Mouse (Mus musculus): ENCODE data around the gene Pdss2. TPM values are rescaled to one million over a fixed set of nuclear protein-coding genes. Genes with fewer than 3 reads are reported as not detected.

Gene Pdss2
- 6.7 and 7.6 TPM in 2 replicates for polyA plus RNA-seq (2015; fragmentation: Nextera tagmentation; extraction: Ambion mirVana)

DNA sequence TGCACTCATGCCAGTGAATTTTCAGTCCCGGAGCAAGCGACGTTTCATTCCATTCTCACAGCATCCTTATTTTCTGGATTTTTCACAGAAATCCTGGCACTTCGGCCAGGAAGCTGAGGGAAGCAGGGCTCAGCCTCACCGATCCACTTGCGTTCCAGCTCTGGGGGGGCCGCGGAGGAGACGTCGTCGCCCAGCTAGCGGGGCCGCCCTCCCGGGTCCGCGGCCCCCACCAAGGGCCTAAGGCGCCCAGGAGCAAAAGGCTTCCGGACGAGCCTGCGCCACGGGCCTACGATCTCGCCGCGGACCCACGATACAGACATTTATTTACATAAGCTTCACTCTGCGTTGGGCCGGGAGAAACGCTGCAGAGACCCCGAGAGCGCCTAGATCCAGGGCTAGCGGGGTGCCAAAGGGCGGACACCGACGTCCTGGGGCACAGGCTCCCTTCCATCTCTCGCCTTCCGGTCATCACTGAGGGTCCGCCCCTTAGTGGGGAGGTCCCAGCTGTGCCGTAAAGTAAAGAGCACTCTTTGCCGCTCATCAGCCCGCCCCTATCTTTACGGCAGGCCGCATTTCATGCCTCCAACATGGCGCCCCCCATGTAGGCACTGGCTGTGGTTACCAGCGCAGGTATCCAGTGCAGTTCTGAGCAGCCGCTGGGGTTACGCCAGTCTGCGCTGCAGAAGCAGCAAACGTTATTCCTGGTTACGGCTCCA is at the start of gene Pdss2:
Gene Pdss2, plus strand, starts transcription at position 577 of the 716 bp plus-strand sequence.
- ATAC-seq (ENCODE audit: insufficient read depth): peak; percentile 98
- peak within 1 kb of the TSS; percentile 88 for H3K4me2 ChIP-seq
- under 1% methylated on average over 50 of the region's 50 CpGs for WGBS (ENCODE audit: insufficient replicate concordance)
- peak within 1 kb of the TSS; percentile 85 for H3K27ac ChIP-seq (replicated peaks)
- H3K27me3 ChIP-seq: no peaks in the 10 kb centered on the region
- peaks cover 27% of the 10 kb centered on the region for H3K4me1 ChIP-seq (replicated peaks)
- H3K36me3 ChIP-seq (replicated peaks): no peaks in the 10 kb centered on the region
- peak within 1 kb of the TSS; percentile 94 for H3K4me3 ChIP-seq (replicated peaks)
- H3K9me3 ChIP-seq (replicated peaks): no peaks in the 10 kb centered on the region
- H3K9ac ChIP-seq: peak within 1 kb of the TSS; percentile 92

DNA sequence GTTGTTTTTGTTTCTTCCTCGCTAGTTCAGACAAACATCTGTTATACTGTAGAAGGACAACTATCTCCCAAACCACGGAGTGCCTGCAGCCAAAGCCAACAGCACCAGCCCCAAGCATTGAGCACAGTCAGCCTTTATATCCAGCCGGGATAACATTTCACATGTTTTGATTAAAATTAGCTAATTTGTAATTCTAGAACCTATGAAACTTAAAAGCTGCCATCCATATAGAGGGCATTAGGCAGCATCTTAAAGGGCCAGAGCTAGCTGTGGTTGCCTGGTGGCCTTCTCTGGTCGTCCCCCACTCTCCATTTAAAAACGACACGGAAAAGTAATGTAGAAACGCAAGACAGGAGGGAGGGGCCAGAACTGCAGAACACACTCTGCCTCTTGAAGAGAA is 49.2 kb upstream of the Pdss2 start:
- Histone ChIP-seq H3K4me1 (replicated peaks) (peaks cover 5% of the 10 kb centered on the region; the same call in 1 of the 2 replicates), H3K9ac (no peak overlapping the region), H3K27ac (replicated peaks) (no peak overlapping the region), H3K27me3 (peaks cover 92% of the 10 kb centered on the region), H3K9me3 (replicated peaks) (no peaks in the 10 kb centered on the region), H3K4me2 (no peak overlapping the region), H3K4me3 (replicated peaks) (no peak overlapping the region), H3K36me3 (replicated peaks) (no peaks in the 10 kb centered on the region)
- ATAC-seq (ENCODE audit: insufficient read depth): no peak
- WGBS (ENCODE audit: insufficient replicate concordance): 4% methylated on average over 7 of the region's 7 CpGs

DNA sequence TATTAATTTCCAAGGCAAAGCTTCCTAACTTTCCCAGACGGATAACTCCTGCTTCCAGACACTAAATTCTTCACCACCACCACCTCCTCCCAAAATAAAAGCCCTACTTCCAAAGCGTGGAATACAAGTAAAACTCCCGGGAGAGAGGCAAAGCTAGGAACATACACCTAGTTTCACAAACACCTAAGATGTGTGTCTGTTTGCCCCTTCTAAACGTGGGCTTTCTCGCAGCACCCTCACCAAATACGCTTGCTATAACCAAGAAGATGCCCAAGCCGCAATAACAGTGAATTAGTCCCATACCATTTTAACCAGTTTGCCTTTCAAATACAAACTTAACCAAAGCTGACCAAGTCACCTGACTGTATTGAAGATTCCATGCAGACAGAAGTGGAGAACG is 48.7 kb upstream of the Pdss2 start:
- peaks cover 5% of the 10 kb centered on the region; the same call in 1 of the 2 replicates for H3K4me1 ChIP-seq (replicated peaks)
- no peak for ATAC-seq (ENCODE audit: insufficient read depth)
- no peak overlapping the region for H3K27ac ChIP-seq (replicated peaks)
- 7% methylated on average over 8 of the region's 8 CpGs for WGBS (ENCODE audit: insufficient replicate concordance)
- no peaks in the 10 kb centered on the region for H3K36me3 ChIP-seq (replicated peaks)
- peak overlapping the region; percentile 71 for H3K4me2 ChIP-seq
- H3K27me3 ChIP-seq: peaks cover 93% of the 10 kb centered on the region
- H3K4me3 ChIP-seq (replicated peaks): no peak overlapping the region
- no peaks in the 10 kb centered on the region for H3K9me3 ChIP-seq (replicated peaks)
- H3K9ac ChIP-seq: no peak overlapping the region

DNA sequence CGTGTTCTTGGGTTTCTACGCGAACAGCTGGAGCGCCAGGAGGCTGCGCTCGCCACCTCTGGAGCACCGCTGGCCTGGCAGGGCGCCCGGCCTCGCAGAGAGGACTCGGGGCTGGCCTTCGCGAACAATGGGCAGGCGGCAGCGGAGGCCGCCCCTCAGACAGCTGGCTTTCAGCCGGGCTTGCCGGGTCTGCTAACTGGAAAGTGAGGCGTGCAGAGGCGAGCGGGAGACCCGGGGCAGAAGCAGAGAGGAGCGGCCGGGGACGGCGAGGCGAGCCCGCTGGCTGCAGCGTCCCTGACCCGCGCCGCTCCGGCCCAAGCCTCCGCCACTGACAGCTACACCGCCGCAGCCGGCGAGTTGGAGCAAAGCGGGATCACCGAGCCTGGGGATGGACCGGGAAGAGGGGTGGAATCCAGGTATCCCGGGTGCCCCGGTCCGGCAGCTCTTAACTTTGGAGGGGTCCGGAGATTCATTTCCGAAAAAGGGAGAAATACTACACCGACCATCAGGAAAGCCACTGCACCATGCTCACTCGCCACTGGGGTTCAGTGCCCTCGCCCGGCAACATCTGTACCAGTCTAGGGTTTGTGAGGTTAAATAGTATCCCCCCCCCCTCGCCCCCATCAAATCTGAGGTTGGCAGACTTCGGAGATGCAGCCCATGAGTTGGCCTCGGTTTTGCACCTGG is 48.0 kb upstream of the Pdss2 start:
- Histone ChIP-seq H3K27ac (replicated peaks) (no peak overlapping the region), H3K9ac (no peak overlapping the region), H3K27me3 (peaks cover 94% of the 10 kb centered on the region), H3K4me3 (replicated peaks) (peak overlapping the region; percentile 50), H3K4me2 (peak overlapping the region; percentile 71), H3K36me3 (replicated peaks) (no peaks in the 10 kb centered on the region), H3K9me3 (replicated peaks) (no peaks in the 10 kb centered on the region), H3K4me1 (replicated peaks) (peaks cover 5% of the 10 kb centered on the region; the same call in 1 of the 2 replicates)
- under 1% methylated on average over 53 of the region's 53 CpGs for WGBS (ENCODE audit: insufficient replicate concordance)
- no peak for ATAC-seq (ENCODE audit: insufficient read depth)

DNA sequence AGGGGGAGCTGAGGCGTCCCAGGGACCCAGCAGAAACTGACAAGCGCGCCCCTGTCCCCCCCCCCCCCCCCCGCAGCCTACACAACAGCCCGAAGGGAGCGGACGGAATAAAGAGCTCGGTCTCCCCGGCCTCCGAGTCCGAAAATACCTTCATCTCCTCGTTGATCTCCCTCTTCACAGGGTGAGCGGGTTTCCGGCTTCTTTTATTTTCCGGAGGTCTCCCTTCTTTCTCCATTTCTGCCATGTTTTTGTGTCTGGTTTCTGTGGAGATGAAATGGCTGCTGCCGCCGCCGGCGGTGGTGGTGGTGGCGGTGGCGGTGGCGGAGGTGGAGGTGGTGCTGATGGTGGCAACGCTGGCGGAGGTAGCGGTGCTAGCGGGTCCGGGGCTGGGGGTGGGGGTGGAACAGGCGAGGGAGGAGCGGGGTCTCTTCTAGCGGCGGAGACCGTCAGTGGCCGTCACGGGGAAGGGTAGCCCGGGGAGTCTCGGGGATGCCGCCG is 47.4 kb upstream of the Pdss2 start:
- H3K4me2 ChIP-seq: peak overlapping the region; percentile 71
- H3K27ac ChIP-seq (replicated peaks): no peak overlapping the region
- no peaks in the 10 kb centered on the region for H3K9me3 ChIP-seq (replicated peaks)
- H3K4me1 ChIP-seq (replicated peaks): peaks cover 5% of the 10 kb centered on the region; the same call in 1 of the 2 replicates
- H3K4me3 ChIP-seq (replicated peaks): peak overlapping the region; percentile 50
- peaks cover 94% of the 10 kb centered on the region for H3K27me3 ChIP-seq
- no peaks in the 10 kb centered on the region for H3K36me3 ChIP-seq (replicated peaks)
- no peak for ATAC-seq (ENCODE audit: insufficient read depth)
- no peak overlapping the region for H3K9ac ChIP-seq
- under 1% methylated on average over 33 of the region's 38 CpGs for WGBS (ENCODE audit: insufficient replicate concordance)

DNA sequence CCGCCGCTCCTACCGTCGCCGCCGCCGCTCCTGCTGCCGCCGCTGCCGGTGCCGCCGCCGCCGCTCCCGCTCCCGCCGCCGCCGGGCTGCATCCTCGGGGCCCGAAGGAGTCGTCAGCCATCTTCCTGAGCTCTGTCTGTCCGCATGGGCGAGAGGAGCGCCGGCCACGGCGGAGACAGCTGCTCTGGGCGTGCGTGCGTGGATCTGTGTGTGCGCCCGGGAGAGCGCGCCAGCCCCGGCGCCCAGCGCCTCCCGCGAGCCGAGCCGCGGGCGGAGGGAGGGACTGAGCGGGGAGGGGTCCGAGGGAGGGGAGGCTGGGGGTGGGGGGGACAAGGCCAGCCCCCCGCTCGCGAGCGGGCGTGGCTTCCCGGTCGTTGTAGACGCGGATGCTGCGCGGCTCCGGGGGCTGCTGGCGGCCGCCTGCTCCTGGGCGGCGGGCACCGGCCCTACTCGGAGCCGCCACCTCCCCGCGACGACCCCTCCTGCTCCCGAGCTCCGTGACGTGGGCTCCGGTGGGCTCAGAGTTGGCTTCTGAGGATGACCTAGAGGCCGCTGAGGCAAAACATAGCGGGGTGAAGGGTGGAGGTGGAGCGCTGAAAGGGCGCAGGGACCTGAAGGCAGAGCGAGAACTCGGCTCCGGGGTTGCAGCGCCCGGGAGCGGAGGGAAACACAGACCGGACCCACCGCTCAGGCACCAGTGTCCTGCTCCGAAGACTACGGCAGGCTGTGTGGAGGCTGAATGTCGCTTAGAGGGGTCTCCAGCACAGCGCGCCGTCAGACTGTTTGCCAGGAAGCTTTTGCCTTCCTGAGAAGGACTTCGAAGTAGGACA is 46.7 kb upstream of the Pdss2 start, which contains the start of the genes Sobp and 9030612E09Rik:
Gene Sobp, minus strand, starts transcription at position 205 of the 830 bp plus-strand sequence.
Gene 9030612E09Rik, plus strand, starts transcription at position 379 of the 830 bp plus-strand sequence.
- H3K4me2 ChIP-seq: peak within 1 kb of the TSS; percentile 71
- H3K27me3 ChIP-seq: peaks cover 94% of the 10 kb centered on the region
- H3K9me3 ChIP-seq (replicated peaks): no peaks in the 10 kb centered on the region
- no peak within 1 kb of the TSS for H3K27ac ChIP-seq (replicated peaks)
- no peak for ATAC-seq (ENCODE audit: insufficient read depth)
- H3K36me3 ChIP-seq (replicated peaks): no peaks in the 10 kb centered on the region
- peak within 1 kb of the TSS; percentile 50 for H3K4me3 ChIP-seq (replicated peaks)
- whole genome bisulfite sequencing (ENCODE audit: insufficient replicate concordance): under 1% methylated on average over 81 of the region's 91 CpGs
- H3K4me1 ChIP-seq (replicated peaks): peaks cover 5% of the 10 kb centered on the region; the same call in 1 of the 2 replicates
- no peak within 1 kb of the TSS for H3K9ac ChIP-seq

DNA sequence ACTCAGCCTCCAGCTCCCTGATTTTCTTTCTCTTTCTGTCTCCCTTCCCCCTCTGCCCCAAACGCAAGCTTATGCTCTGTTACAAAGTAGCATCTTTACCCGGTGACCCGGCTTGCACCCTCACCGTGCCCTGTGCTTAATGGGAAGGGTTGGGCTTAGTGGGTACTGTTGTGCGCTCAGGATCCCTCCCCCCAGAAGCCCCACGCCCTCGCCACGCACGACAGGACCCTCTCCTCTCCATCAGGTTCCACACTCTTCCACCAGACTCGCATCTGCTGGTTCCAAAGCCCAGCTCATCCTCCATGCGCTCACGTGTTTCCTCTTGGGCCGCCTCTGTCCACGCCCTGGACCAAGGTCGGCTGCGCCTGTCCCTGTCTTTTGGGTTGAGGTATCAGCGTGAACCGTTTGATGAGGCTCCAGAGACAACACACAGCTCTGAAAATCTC is 46.1 kb upstream of the Pdss2 start:
- no peak overlapping the region for H3K9ac ChIP-seq
- H3K9me3 ChIP-seq (replicated peaks): no peaks in the 10 kb centered on the region
- peaks cover 92% of the 10 kb centered on the region for H3K27me3 ChIP-seq
- H3K36me3 ChIP-seq (replicated peaks): no peaks in the 10 kb centered on the region
- no peak for ATAC-seq (ENCODE audit: insufficient read depth)
- H3K4me1 ChIP-seq (replicated peaks): peaks cover 5% of the 10 kb centered on the region; the same call in 1 of the 2 replicates
- WGBS (ENCODE audit: insufficient replicate concordance): under 1% methylated on average over 18 of the region's 18 CpGs
- no peak overlapping the region for H3K27ac ChIP-seq (replicated peaks)
- H3K4me2 ChIP-seq: peak overlapping the region; percentile 71
- H3K4me3 ChIP-seq (replicated peaks): peak overlapping the region; percentile 50

DNA sequence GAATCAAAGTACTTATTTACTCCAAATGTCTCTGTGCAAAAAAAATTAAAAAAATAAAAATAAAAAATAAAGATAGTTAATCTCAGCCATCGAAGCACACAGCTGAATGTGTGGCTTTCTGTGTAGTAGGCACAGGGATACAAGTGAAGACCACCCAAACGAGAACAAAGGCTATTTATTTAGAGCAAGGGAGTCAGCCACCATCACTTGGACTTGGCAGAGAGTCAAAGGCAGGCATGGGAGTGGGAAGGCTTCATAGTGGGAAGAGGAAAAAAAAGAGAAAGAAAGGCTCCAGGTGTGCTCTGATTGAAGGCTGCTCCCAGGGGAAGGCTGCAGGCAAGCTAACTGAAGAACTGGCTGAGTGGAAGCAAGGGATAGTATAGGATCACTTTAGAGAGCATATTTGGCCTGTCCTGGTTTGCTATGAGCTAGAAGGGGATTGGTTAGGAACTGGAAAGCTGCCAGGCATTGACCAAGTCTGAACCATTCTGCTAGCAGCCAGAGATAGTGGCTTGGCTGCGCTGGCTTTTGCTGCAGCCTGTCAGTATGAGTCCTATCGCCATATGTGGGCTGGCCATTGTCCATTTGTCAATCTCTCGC is 40.9 kb upstream of the Pdss2 start:
- Histone ChIP-seq H3K4me1 (replicated peaks) (no peaks in the 10 kb centered on the region), H3K9me3 (replicated peaks) (no peaks in the 10 kb centered on the region), H3K4me3 (replicated peaks) (no peak overlapping the region), H3K27ac (replicated peaks) (no peak overlapping the region), H3K4me2 (no peak overlapping the region), H3K36me3 (replicated peaks) (no peaks in the 10 kb centered on the region), H3K9ac (no peak overlapping the region), H3K27me3 (peaks cover 51% of the 10 kb centered on the region)
- ATAC-seq (ENCODE audit: insufficient read depth): no peak
- 44% methylated on average over 5 of the region's 5 CpGs for WGBS (ENCODE audit: insufficient replicate concordance)

DNA sequence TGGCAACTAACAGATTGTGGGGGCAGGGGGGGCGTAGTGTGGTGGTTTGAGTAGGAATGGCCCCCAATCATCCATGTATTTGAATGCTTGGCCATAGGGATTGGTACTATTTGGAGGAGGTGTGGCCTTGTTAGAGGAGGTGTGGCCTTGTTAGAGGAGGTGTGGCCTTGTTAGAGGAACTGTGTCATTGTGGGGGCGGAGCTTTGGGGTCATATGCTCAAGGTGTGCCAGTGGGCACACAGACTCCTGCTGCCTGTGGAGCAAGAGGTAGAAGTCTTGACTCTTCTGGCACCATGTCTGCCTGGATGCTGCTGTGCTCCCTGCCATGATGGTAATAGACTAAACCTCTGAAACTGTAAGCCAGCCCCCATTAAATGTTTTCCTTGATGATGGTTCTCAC is 21.1 kb upstream of the Pdss2 start:
- no peaks in the 10 kb centered on the region for H3K27me3 ChIP-seq
- H3K9ac ChIP-seq: no peak overlapping the region
- WGBS (ENCODE audit: insufficient replicate concordance): 59% methylated on average over 2 of the region's 2 CpGs
- no peak for ATAC-seq (ENCODE audit: insufficient read depth)
- H3K4me2 ChIP-seq: no peak overlapping the region
- H3K9me3 ChIP-seq (replicated peaks): no peaks in the 10 kb centered on the region
- no peak overlapping the region for H3K4me3 ChIP-seq (replicated peaks)
- no peaks in the 10 kb centered on the region for H3K4me1 ChIP-seq (replicated peaks)
- no peak overlapping the region for H3K27ac ChIP-seq (replicated peaks)
- H3K36me3 ChIP-seq (replicated peaks): no peaks in the 10 kb centered on the region

DNA sequence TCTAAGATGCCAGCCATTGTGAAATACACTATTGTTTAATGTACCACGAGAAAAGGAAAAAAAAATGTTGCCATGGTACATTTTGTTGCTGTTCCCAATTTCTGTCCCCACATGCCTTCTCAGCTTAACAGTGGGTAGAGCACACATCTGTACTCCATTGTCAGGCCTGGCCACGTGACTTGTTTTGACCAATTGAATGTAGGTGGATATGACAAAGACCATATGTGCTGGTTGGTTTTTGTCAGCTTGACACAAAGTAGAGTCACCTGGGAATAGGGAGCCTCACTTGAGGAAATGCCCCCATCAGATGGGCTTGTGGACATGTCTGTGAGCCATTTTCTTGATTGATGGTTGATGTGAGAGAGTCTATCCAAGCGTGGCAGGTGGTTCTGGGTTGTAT is 17.4 kb upstream of the Pdss2 start:
- ATAC-seq (ENCODE audit: insufficient read depth): no peak
- Histone ChIP-seq H3K9me3 (replicated peaks) (no peaks in the 10 kb centered on the region), H3K27me3 (no peaks in the 10 kb centered on the region), H3K4me2 (no peak overlapping the region), H3K4me1 (replicated peaks) (no peaks in the 10 kb centered on the region), H3K27ac (replicated peaks) (no peak overlapping the region), H3K4me3 (replicated peaks) (no peak overlapping the region), H3K36me3 (replicated peaks) (no peaks in the 10 kb centered on the region), H3K9ac (no peak overlapping the region)
- 62% methylated on average over 3 of the region's 3 CpGs for WGBS (ENCODE audit: insufficient replicate concordance)

Measured in liver, embryonic 15.5 days (tissue).